Mouse (Mus musculus) embryonic fibroblast, embryonic 13.5 days (primary cell): ENCODE measurements around the gene Pianp. TPM values are rescaled to one million over a fixed set of nuclear protein-coding genes. Genes with fewer than 3 reads are reported as not detected.
"Not testable (repeated sequence)": the region's sequence is repeated elsewhere in the genome, so short reads cannot be mapped to it uniquely, and the experiment has no call there.

ENCODE experiments used
- H3K27ac ChIP-seq: 2 replicates; pipeline ENCODE4 v1.5.1; 2012; ENCODE audit warnings: low read length, control low read depth, inconsistent platforms; ENCODE audit not compliant: insufficient read depth
- H3K4me1 ChIP-seq: 2 replicates; pipeline ENCODE4 v1.6.1; 2011; ENCODE audit warnings: low read length; ENCODE audit not compliant: control insufficient read depth, insufficient read depth
- H3K4me3 ChIP-seq: 2 replicates; pipeline ENCODE4 v1.5.1; 2011; ENCODE audit warnings: mild to moderate bottlenecking, control low read depth, low read length; ENCODE audit not compliant: insufficient read depth
- CTCF ChIP-seq: IDR thresholded peaks from 2 replicates; pipeline ENCODE4 v1.5.1; 2011; ENCODE audit warnings: mild to moderate bottlenecking, control low read depth, low read length, moderate library complexity, borderline replicate concordance; ENCODE audit not compliant: insufficient read depth
- POLR2A ChIP-seq: IDR thresholded peaks from 2 replicates; pipeline ENCODE4 v1.6.1; 2011; ENCODE audit warnings: low read depth, mild to moderate bottlenecking, control low read depth, low read length, moderate library complexity
- polyA plus RNA-seq: library from polyadenylated mRNA; stranded (reverse); fragments of >200 nt; gene quantifications from 2 replicates; pipeline ENCODE4 v1.2.4, GENCODE M21; 2011; ENCODE audit warnings: low read depth; ENCODE audit not compliant: missing spikeins, insufficient read length

Gene Pianp
- polyA plus RNA-seq, 1 experiment, result 1.9 TPM

GRCm38 (mm10) chr6:125008060-125008459 lies 11.6 kb downstream of the Pianp start:
- peak overlapping the region; percentile 79 for H3K4me3 ChIP-seq
- H3K4me1 ChIP-seq, result no peaks in the 10 kb centered on the region; the same call in 1 of the 2 replicates
- peak overlapping the region; percentile 90; the same call in 1 of the 2 replicates for H3K27ac ChIP-seq
- TF ChIP-seq POLR2A (no peak), CTCF (no peak)

GRCm38 (mm10) chr6:125008586-125009128 lies 12.2 kb downstream of the Pianp start:
- Histone ChIP-seq H3K27ac (peak overlapping the region; percentile 90), H3K4me1 (no peaks in the 10 kb centered on the region; the same call in 1 of the 2 replicates), H3K4me3 (peak overlapping the region; percentile 79)
- TF ChIP-seq CTCF (no peak), POLR2A (peak; percentile 89)

GRCm38 (mm10) chr6:125009129-125009180 lies 12.5 kb downstream of the Pianp start, which contains the start of gene Zfp384:
Zfp384 (plus strand) TSS chr6:125009145.
- peak within 1 kb of the TSS; percentile 92 for H3K27ac ChIP-seq
- TF ChIP-seq POLR2A (no peak), CTCF (no peak)
- no peaks in the 10 kb centered on the region; the same call in 1 of the 2 replicates for H3K4me1 ChIP-seq
- H3K4me3 ChIP-seq, result peak within 1 kb of the TSS; percentile 91

GRCm38 (mm10) chr6:125009181-125010073 lies 12.9 kb downstream of the Pianp start:
- peak overlapping the region; percentile 92 for H3K27ac ChIP-seq
- H3K4me3 ChIP-seq, result peak overlapping the region; percentile 91
- TF ChIP-seq CTCF (no peak), POLR2A (peak; percentile 68; the same call in 1 of the 2 replicates)
- H3K4me1 ChIP-seq, result no peaks in the 10 kb centered on the region; the same call in 1 of the 2 replicates

GRCm38 (mm10) chr6:125017682-125018081 lies 21.2 kb downstream of the Pianp start:
- no peaks in the 10 kb centered on the region for H3K4me1 ChIP-seq
- TF ChIP-seq POLR2A (no peak), CTCF (no peak)
- no peak overlapping the region for H3K4me3 ChIP-seq
- no peak overlapping the region for H3K27ac ChIP-seq

- not testable (repeated sequence) for H3K4me3 ChIP-seq, H3K4me1 ChIP-seq, H3K27ac ChIP-seq
- TF ChIP-seq CTCF, result peak; percentile 87
These were observed 34.0 kb downstream of the Pianp start for GRCm38 (mm10) chr6:125030532-125030931.

- Histone ChIP-seq H3K4me3 (no peak overlapping the region), H3K4me1 (no peaks in the 10 kb centered on the region), H3K27ac (no peak overlapping the region)
- TF ChIP-seq CTCF (no peak), POLR2A (no peak)
These were observed 35.1 kb downstream of the Pianp start for GRCm38 (mm10) chr6:125031604-125032003.

- H3K4me3 ChIP-seq, result no peak overlapping the region
- H3K27ac ChIP-seq, result peak overlapping the region; percentile 72; the same call in 1 of the 2 replicates
- TF ChIP-seq POLR2A, result 0 out of 2 replicates have a peak, but pooled peaks have one; percentile 2
- no peak for TF ChIP-seq CTCF
- H3K4me1 ChIP-seq, result no peaks in the 10 kb centered on the region; the same call in none of the 2 replicates
These were observed 42.2 kb downstream of the Pianp start for GRCm38 (mm10) chr6:125038666-125039065.

- H3K27ac ChIP-seq, result peak overlapping the region; percentile 72
- H3K4me1 ChIP-seq, result no peaks in the 10 kb centered on the region; the same call in none of the 2 replicates
- no peak for TF ChIP-seq CTCF
- TF ChIP-seq POLR2A, result no peak
- H3K4me3 ChIP-seq, result peak overlapping the region; percentile 34
These were observed 42.6 kb downstream of the Pianp start for GRCm38 (mm10) chr6:125039131-125039530.

GRCm38 (mm10) chr6:125039533-125040153 lies 43.1 kb downstream of the Pianp start, which contains the start of gene Ing4:
Ing4 (plus strand) TSS chr6:125039760.
- Histone ChIP-seq H3K4me3 (peak within 1 kb of the TSS; percentile 91), H3K4me1 (no peaks in the 10 kb centered on the region; the same call in none of the 2 replicates), H3K27ac (peak within 1 kb of the TSS; percentile 72)
- TF ChIP-seq CTCF, result no peak
- TF ChIP-seq POLR2A, result peak; percentile 58
